Mouse (Mus musculus): ENCODE measurements around the gene Eea1. TPM values are rescaled to one million over a fixed set of nuclear protein-coding genes. Genes with fewer than 3 reads are reported as not detected.

The Eea1 gene
- total and polyA plus RNA-seq, 3 experiments, result 9.2 to 43.5 (median 10.2) TPM

DNA sequence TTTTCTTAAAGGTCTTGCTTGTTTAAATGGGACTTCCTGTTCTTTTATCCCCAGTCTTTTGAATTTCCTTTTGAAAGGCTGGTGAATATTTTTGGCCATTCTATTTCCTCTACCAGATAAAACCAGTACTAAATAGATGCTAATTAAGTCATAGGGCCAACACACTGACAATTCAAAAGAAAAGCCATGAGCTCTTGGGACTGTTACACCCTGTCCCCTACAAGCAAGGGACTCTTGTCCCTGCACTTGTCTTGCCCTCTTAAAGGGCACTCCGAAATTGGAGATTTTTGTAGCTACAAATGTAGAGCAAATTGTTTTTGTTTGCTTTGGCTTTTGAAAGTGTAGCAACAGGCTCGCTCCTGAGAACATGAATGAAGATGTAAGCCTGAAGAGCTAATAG, 154.1 kb downstream of the Eea1 start:
- TF ChIP-seq ETS1 (IDR thresholded peaks at IDR 0.05; ENCODE audit: low read depth, low read length), result no peak
- no peak for TF ChIP-seq ZMIZ1 (IDR thresholded peaks at IDR 0.05; ENCODE audit: low read depth, low read length)
- TF ChIP-seq ZKSCAN1 (IDR thresholded peaks at IDR 0.05; ENCODE audit: low read depth, low read length), result no peak
- TF ChIP-seq UBTF (IDR thresholded peaks at IDR 0.05; ENCODE audit: borderline replicate concordance, insufficient read depth, low read depth, low read length), result no peak
- TF ChIP-seq ZC3H11A (IDR thresholded peaks at IDR 0.05; ENCODE audit: low read depth, low read length), result no peak
- TF ChIP-seq SIN3A (IDR thresholded peaks at IDR 0.05; ENCODE audit: low read length), result no peak
- TF ChIP-seq HCFC1 (IDR thresholded peaks at IDR 0.05; ENCODE audit: low read depth, low read length), result no peak
- no peak for TF ChIP-seq MAZ (IDR thresholded peaks at IDR 0.05; ENCODE audit: low read depth, low read length)
- TF ChIP-seq MYB (IDR thresholded peaks at IDR 0.05; ENCODE audit: low read depth, low read length), result no peak
- TF ChIP-seq KAT2A (conservative IDR thresholded peaks at IDR 0.05; ENCODE audit: low read depth, low read length), result no peak
- no peak overlapping the region for H3K9ac ChIP-seq (ENCODE audit: control insufficient read depth, low read depth, low read length, poor library complexity, severe bottlenecking)
- DNase-seq (ENCODE audit: low read depth, low spot score), result no peak
- H3K27ac ChIP-seq (ENCODE audit: control insufficient read depth, low read depth, low read length), result no peak overlapping the region
- peaks cover 9 to 22% of the 10 kb centered on the region in 2 experiments for H3K27me3 ChIP-seq (ENCODE audit: control insufficient read depth in 1 of 2, insufficient read depth in 2 of 2, low read length in 2 of 2)
- no peaks in the 10 kb centered on the region for H3K36me3 ChIP-seq (ENCODE audit: control insufficient read depth in 1 of 2, insufficient read depth in 2 of 2, low read length in 2 of 2)
- H3K4me3 ChIP-seq (ENCODE audit: control insufficient read depth in 1 of 2, insufficient read depth in 1 of 2, low read depth in 2 of 2, low read length in 2 of 2), result no peak overlapping the region
- H3K79me2 ChIP-seq (ENCODE audit: control insufficient read depth, insufficient read depth, low read length, poor library complexity), result no peaks in the 10 kb centered on the region
- H3K9me3 ChIP-seq (replicated peaks; ENCODE audit: insufficient read depth, low read length), result no peaks in the 10 kb centered on the region
- no peaks in the 10 kb centered on the region for H3K4me1 ChIP-seq (ENCODE audit: control insufficient read depth in 1 of 2, insufficient read depth in 2 of 2, low read length in 2 of 2)

Other genes starting within 250 kb of the Eea1 start
- not detected in 2 replicates for gene Gm33543, start 97.7 kb upstream of the Eea1 start, total RNA-seq (2012; rRNA removed)
- gene Gm33543, start 97.7 kb upstream of the Eea1 start, polyA plus RNA-seq (2012; ENCODE audit: insufficient read depth in 1 of 2, insufficient read length in 2 of 2, low read depth in 1 of 2, low replicate concordance in 2 of 2, missing spikeins in 1 of 2), result not detected
- not detected in 2 replicates for gene Gm5426, start 196.0 kb downstream of the Eea1 start, total RNA-seq (2012; rRNA removed)
- gene Gm5426, start 196.0 kb downstream of the Eea1 start, polyA plus RNA-seq (2012; ENCODE audit: insufficient read depth in 1 of 2, insufficient read length in 2 of 2, low read depth in 1 of 2, low replicate concordance in 2 of 2, missing spikeins in 1 of 2), result 1 to 10 TPM in 1 of 2 experiments, not detected in 1; 1.0 TPM